Mouse (Mus musculus): Measurements from ENCODE around the gene Dhx33.

DNA sequence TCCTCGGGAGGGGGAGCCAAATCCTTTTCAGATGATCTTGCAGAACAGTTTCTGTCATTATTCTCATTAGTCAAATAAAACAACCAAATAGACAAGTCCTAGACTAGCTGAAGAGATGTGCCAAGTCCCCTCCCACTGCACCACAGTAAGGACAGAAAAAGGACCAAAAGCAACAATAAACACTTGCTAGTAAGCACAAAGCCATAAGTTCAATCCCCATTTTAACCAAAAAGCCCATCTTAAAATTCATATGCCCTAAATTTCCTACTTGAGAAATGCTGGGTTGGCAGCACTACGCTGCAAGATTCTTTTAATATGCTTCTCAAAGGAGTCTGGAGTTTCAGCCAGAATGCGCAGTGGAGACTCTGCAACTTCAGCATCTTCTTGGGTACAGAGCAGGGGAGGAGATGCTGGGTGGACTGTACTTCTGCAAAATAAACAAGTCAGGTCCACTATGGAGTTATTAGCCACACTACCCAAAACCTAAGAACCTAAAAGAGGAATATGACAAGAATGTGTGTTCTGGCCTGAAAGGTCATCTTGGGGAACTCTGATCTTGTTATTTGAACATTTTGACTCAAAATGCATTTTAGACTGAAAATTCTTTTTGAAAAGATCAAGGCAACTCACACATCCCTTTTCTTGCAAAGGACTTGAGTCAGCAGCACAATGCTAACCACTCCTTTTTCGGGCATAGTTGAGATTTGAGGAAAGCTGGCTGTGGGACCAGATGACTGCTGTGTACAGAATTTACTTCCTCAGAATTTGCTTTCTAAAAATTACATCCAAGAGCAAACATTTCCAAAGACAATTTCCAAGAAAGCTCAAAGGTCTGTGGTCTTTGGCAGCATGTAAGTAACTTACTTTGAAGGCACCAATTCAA, 59.1 kb downstream of the Dhx33 start:
- no peak for TF ChIP-seq CTCF (IDR thresholded peaks at IDR 0.05)
- TF ChIP-seq POLR2A (IDR thresholded peaks at IDR 0.05; ENCODE audit: insufficient read depth, low read depth, low read length), result no peak
- no peak for TF ChIP-seq EP300 (IDR thresholded peaks at IDR 0.05; ENCODE audit: insufficient read depth, low read depth, low read length)

Data from heart, adult 2 months (tissue).